Mouse (Mus musculus): ENCODE measurements around the gene Focad. TPM values are rescaled to one million over a fixed set of nuclear protein-coding genes. Genes with fewer than 3 reads are reported as not detected.
A peak's percentile ranks its signal among the peaks of the same experiment; 100 is the strongest.

Focad gene
- total RNA-seq, 1 experiment from 2014 or later: 27.6 TPM

- no peak for DNase-seq
Observed at GRCm38 (mm10) chr4:88396995-88397521, 302.6 kb downstream of the Focad start.

GRCm38 (mm10) chr4:88400302-88400991 is 306.0 kb downstream of the Focad start:
- peak; percentile 28 for DNase-seq

- DNase-seq: no peak
Observed at GRCm38 (mm10) chr4:88400992-88401313, 306.5 kb downstream of the Focad start.

GRCm38 (mm10) chr4:88402884-88403283 is 308.5 kb downstream of the Focad start:
- no peak for DNase-seq

GRCm38 (mm10) chr4:88406887-88407696 is 312.7 kb downstream of the Focad start:
- DNase-seq: peak; percentile 55

- DNase-seq: no peak
Observed at GRCm38 (mm10) chr4:88409279-88409678, 314.9 kb downstream of the Focad start.

- DNase-seq: no peak
Observed at GRCm38 (mm10) chr4:88412331-88412730, 317.9 kb downstream of the Focad start.

- DNase-seq: no peak
Observed at GRCm38 (mm10) chr4:88415017-88415416, 320.6 kb downstream of the Focad start.

GRCm38 (mm10) chr4:88419378-88419777 is 324.9 kb downstream of the Focad start:
- no peak for DNase-seq

- DNase-seq: no peak
Observed at GRCm38 (mm10) chr4:88424563-88424962, 330.1 kb downstream of the Focad start.

- no peak for DNase-seq
Observed at GRCm38 (mm10) chr4:88427630-88428239, 333.3 kb downstream of the Focad start.

GRCm38 (mm10) chr4:88432412-88433024 is 338.1 kb downstream of the Focad start:
- no peak for DNase-seq

GRCm38 (mm10) chr4:88436593-88437165 is 342.2 kb downstream of the Focad start:
- no peak for DNase-seq

GRCm38 (mm10) chr4:88437166-88437565 is 342.7 kb downstream of the Focad start:
- DNase-seq: no peak

- DNase-seq: no peak
Observed at GRCm38 (mm10) chr4:88437917-88438316, 343.5 kb downstream of the Focad start.

- DNase-seq: peak; percentile 79
Observed at GRCm38 (mm10) chr4:88438326-88438989, 344.0 kb downstream of the Focad start, which contains the start of gene Hacd4. Hacd4 (minus strand) TSS chr4:88438928.

GRCm38 (mm10) chr4:88438990-88439329 is 344.5 kb downstream of the Focad start:
- DNase-seq: no peak

- DNase-seq: no peak
Observed at GRCm38 (mm10) chr4:88439669-88440123, 345.3 kb downstream of the Focad start.

GRCm38 (mm10) chr4:88440814-88441213 is 346.4 kb downstream of the Focad start:
- DNase-seq: no peak

- DNase-seq: no peak
Observed at GRCm38 (mm10) chr4:88448976-88449375, 354.5 kb downstream of the Focad start.

GRCm38 (mm10) chr4:88450087-88450765 is 355.8 kb downstream of the Focad start:
- DNase-seq: no peak
